Mouse (Mus musculus) liver, adult 2 months (tissue): ENCODE data around the gene Atp1b1.

Experiments
- CTCF ChIP-seq: fragments of 200-500 bp; IDR thresholded peaks from 2 replicates; pipeline ENCODE4 v1.5.1; 2011; ENCODE audit warnings: low read depth, low read length, control low read depth
- POLR2A ChIP-seq: fragments of 200-500 bp; IDR thresholded peaks from 2 replicates; pipeline ENCODE4 v1.6.1; 2011; ENCODE audit warnings: low read length, control low read depth; ENCODE audit not compliant: insufficient read depth; ENCODE audit errors: extremely low read depth

DNA sequence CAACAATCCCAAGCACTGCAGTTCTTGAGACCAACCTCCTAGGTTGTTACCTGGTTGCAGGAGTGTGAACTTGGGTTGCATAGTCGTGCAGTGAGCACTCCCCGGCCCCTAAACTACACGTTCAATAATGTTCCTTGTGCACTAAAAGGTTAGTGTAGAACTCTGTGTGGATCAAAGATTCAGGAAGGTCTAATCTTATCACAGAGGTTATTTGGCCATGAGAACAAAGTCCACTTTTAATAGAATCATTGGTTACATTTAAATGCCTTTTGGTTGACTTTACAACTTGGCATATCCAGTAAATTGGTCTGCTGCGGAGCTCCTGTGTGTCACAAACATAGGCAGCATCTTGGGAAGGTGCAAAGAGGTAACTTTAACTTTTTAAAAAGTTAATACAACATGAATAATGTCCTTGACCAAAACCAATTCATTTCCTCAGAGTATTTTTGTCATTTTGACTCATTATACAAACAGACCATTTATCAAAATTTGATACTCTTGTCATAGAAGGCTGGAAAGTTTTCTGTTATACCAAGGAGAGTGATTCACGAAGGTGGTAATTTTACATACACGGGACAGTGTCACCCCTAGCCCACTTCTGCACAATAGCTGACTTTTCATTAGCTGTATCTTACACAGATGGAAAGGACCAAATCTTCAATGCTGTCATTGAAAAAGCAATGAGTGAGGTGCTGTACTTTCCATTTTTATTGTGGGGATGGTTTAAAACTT is 37.4 kb downstream of the Atp1b1 start:
- no peak for TF ChIP-seq CTCF
- TF ChIP-seq POLR2A = no peak
